Mouse (Mus musculus): Measurements from ENCODE around the gene Frmd3.
"Not testable (repeated sequence)": the region's sequence is repeated elsewhere in the genome, so short reads cannot be mapped to it uniquely, and the experiment has no call there.

Frmd3 gene

DNA sequence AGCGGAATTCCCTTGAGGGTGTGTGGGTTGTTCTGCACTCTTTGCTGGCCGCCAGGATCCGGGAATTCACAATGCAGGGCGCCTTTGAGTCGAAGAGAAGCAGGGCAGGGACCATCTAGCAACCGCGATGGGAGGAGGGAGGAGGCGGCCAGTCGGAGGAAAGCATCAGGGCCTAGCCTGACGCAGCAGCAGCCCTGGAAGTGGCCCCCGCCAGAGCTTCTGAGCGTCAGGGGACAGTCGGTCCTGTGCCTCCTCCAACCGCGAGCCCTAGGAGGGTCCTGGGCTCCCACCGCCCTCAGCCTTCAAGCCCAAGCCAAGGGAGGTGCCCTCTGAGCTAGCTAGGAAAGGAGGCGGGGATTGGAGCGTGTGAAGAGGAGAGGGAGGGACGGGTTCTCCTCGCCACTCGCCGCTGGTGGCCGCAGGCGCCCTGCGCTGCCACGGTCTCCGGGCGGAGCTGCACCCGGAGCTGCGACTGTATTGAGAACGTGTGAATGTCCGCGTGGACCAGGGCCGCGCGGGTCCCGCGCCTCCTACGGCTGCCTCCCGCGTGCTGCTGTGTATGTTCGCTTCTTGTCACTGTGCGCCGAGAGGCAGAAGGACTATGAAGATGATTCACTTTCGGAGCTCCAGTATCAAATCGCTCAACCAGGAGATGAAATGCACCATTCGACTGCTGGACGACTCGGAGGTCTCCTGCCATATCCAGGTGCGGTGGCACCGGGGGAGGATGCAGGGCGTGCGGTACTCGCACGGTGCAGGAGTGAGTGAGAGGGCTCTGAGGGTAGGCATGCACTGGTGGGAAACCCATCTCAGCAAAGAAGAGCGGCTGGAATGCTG is at the start of gene Frmd3:
Frmd3 (plus strand) TSS at position 232 of the 837 bp plus-strand sequence.
- DNase-seq: peak; percentile 15

DNA sequence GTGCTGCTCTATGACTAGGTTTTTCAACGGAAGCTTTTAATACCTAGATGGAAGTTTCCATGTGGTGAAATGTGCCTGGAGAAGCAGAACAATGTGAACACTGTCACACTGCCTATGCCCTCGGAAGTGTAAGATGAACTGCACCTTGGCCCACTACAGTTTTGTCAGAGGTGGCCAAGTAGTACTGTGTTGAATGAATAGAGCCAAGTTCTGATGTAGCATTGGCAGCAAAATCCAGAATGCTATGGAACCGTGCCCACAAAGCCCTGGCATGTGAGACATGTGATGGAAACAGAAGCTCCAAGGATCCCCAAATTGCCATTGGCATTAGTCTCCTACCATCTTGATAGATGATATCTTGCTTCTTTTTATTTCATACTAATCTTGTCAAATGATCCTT is 32.8 kb upstream of the Frmd3 start:
- no peak for DNase-seq

DNA sequence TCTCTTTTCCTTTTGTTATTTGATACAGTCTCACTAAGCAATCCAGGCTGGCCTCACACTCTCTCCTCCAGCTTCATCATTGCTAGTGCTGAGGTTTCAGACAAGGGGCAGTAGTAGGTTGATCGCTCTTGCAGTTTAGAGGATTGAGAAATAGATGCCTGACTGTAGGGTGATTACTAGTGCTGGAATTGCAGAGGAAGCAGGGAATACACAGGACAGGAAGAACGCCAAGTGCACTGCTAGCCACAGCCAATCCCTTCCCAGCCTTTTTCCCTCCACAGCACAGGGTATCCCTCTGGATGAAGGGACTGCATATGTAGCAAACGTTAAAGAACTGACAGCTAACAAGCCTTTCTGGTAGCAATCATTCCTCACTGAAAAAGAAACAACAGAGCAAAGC is 965 bp upstream of the Frmd3 start:
- no peak for DNase-seq

DNA sequence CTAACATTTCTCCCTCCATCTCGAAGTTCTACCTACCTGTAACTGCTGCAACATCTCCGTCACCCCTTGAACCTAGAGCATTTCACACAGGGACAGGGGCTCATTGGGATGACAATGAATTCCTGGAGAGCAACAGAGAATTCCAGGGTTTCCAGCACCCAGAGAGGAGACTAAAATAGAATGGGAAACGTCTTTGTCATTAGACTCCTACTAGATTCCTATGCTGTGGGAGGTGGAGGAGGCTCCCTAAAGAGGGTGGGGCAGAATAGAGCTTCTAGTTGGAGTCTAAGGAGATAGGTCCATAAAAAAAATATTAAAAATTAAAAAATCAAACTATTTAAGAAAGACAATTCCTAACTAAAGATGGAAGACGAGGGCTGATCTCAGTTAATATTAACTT is 542 bp upstream of the Frmd3 start:
- no peak for DNase-seq

DNA sequence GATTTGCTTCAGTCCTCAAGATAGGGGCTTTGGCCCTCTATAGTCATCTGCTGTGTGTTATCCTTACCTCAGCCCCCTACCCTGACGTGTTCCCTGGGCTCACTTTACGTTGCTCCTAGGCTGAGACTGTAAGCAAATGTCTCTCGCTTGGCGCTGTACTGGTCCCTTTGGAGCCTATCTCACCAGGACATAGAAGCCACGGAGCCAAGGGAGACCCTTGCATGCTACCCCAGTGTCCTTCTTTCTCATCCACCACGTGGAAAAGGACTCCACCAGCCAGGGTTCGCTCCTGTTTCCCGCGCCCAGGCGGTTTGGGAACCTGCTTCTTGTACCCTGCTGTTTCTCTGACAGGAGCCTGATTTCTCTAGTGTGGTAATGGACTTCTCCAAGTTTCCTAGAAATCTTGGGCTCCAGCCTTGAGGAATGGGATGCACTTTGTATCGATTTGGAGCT is 832 bp downstream of the Frmd3 start:
- no peak for DNase-seq

DNA sequence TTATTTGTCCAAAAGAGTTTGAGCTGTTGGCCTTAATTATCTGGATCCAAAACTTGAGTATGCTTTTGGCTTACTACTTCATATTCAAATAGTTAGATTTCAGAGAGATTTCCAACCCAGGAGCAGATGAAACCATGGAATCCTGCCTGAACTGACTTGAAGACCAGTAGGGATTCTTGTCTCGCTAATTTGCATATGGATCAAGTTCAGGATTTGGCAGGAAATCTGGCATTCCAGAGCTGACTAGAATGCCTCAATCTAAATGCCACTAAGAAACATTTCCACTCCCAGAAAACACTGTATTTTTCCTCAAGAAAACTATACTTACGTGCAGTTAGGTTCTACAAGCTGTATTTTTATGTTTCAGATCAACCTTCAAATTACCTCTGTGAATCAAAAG is 6.8 kb downstream of the Frmd3 start:
- DNase-seq: no peak

DNA sequence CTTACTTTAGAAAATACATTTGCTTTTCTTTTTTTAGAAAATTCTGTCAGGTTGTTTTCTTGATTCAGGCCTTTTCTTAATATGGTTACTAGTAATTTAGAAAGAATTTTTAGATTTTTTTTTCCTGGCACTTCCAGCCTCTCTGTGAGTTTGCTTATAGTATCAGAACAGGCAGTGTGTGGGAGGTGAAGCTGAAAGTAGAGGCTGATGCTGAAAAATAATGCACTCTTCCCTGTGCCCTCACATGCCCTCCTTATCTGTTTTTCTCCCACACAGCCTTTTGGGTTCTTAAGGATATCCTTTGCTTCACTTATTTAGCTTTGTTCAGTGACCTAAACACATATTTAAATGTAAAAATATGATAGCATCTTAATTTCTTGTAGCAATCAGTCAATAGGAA is 30.0 kb downstream of the Frmd3 start:
- no peak for DNase-seq

DNA sequence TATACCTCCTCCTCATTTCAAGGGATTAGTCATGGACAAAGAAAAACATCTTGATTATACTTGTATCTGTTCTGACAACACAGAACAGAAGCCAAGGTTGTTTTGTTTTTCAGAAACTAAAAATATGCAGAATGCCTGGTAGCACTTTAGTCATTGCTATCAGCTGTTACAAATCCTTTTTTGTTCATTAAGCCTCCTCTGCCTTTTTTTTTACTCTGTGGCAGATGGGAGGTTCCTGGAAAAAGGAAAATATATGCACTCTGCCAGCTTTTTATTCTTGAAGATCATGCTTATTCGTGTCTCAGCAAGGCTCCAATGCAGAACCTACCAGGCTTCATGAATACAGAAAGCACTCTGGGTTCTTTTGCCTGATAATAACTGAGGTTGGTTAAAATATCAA is 38.5 kb downstream of the Frmd3 start:
- no peak for DNase-seq

DNA sequence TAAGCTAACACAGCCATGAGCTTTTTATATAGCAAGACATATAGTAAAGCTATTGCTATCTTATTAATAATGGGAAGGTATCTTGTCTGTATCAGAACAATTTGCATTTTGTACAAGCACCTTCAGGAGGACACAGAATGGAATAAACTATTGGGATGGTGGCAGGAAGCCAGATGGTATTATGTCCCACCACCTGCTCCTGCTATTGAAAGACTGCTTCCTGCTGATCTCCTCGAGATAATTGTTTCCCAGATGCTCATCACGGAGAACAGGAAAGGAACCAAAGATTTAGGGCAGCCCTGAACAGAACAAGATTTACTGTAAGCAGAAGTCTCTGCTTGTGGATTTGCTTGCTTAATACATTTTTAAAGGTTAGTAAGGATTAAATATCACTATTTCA is 63.5 kb downstream of the Frmd3 start:
- DNase-seq: no peak

DNA sequence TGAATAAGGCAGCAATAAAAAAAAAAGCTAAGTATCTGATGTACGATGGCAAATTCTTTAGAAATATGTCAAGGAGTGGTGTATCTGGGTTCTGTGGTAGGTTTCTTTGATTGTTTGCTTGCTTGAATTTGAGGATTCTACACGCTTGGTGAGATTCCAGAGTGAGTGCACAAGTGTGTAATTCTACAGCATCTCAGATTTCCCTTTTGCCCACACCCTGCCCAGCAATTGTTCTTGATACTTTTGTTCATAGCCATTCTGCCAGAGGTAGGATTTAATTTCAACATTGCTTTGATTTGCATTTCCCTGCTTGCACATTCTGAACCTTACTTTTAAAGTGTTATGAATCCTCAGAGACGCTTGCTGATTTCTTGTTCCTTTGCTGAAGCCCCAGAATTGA is 97.6 kb downstream of the Frmd3 start:
- no peak for DNase-seq

DNA sequence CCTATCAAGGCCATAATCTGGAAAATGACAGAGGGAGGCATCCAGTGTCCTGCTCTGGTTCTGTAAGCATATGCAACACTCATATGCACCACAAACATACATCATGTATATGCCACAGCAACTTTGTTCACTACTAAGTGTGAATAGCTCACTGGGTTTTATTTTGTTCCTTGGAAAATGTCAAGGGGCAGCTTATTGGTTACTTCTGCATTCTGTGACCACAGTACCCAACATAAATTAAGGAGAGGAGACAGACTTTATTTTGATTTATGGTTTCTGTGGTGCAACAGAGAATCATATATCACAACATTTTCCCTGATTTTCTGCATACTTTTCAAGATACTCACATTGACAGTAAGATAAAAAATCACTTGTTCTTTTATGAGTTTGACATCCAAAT is 178.3 kb downstream of the Frmd3 start:
- DNase-seq: no peak

DNA sequence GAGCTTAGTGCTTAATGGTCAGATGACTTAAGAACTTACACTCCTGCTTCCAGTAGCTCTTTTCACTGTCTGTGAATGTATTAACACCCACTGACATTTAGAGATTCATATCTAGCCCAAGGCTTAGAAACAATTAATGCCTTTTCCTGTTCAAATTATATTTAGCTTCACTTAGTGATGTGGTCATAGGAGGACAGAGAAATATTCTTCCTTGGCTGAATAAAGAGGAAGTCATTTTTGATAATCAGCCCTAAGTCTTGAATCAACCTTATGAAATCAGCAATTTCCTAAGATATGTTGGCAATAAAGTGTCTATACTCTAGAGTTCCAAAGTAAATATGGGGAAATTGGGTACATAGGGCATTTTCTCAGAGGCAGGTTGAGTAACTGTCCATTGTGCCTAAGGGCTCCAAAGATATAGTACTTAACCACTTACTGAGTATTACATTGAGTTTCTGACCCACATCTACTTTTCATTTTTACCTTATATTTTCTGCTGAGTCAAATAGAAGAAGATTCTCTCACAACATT is 188.1 kb downstream of the Frmd3 start:
- DNase-seq: no peak

DNA sequence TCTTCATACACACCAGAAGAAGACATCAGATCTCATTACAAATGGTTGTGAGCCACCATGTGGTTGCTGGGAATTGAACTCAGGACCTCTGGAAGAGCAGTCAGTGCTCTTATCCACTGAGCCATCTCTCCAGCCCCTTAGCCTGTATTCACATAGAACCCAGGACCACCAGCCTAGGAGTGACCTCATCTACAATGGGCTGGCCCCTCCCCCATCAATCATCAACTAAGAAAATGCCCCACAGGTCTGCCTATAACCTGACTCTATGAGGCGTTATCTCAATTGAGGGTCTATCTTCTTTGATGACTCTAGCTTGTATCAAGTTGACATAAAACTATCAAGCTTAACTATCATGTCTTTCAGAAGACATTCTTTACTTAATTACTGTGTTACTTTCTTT is 208.5 kb downstream of the Frmd3 start:
- not testable (repeated sequence) for DNase-seq

DNA sequence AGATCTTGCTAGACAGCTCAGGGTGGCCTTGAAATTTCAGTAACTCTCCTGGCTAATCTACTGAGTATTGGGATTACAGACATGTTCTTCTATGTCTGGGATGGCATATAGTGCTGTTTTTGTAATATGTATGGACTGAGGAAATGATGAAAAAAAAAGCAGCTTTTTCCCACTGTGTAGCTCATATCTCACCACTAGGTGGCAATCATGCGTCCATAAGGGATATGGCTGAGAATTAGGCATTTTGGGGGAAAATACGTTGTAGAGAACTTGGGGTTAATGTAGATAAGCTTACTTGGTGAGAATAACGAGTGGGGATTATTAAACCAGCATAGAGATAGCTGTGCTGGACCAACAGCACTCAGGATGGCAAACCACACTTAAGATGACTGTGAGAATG is 209.1 kb downstream of the Frmd3 start:
- DNase-seq: peak; percentile 7

DNA sequence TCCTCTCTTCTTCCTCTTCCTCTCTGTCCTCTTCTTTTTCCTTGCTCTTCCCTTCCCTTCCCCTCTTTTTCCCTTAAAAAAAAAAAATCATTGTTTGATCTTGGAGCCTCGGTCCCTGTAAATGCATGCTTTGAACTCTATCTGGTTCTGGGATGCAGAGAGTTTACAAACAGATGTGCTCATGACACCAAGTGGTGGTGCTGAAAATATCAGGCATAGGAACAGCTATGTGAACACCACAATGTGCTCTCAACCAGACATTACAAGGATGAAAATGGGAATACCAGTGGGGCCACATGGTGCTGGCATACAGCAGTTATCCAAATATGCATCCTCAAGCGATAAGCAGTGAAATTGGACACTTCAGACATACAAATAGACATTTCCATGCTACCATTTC is 211.0 kb downstream of the Frmd3 start:
- no peak for DNase-seq

DNA sequence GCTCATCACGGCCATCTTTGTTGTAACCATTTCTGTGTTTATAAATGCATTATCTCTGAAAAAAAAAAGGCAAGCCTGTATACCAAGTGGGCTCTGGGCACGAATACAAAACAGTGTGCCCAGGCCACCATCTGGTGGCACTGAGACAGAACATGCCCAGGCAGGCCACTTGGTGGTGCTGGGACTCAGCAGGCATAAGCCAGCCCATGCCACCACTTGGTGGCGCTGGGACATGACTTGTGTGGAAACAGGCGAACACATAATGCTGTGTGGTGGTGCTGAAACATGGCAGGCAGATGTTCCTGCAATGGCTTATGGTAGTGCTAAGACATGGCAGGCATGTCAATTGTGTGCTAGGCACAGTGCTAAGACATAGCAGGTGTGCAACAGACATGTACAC is 217.8 kb downstream of the Frmd3 start:
- DNase-seq: peak; percentile 3

DNA sequence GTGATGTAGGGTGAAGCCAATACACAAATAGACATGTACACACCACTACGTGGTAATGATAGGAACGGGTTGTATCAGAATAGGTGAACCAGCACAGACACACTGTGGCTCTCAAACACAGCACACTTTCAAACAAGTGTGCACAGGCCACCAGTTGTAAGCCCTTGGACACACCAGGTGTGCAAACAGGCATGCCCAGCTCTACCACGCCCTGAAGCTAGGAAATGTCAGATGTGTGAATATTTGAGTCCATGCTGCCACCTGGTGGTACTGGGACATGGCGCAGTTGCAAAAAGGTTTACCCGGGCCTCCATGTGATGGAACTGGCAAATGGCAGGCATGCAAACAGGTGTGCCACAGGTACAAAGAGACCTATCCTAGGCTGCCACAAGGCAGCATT is 218.2 kb downstream of the Frmd3 start:
- peak; percentile 31 for DNase-seq

DNA sequence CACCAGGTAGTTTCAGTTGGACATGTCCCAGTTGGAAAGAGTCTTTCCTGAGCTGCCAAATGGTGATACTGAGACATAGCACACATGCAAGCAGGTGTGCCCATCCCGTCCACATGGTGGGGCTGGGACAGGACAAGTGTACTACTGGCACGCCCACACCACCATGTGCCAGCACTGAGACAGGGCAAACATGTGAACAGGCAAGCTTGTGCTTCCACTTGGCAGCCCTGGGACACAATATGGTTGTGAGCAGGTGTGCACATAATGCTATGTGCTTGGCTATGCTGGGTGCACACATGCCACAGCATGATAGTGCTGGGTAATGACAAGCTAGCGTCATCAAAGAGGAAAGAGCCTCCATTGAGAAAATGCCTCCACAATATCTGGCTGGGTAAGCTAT is 220.3 kb downstream of the Frmd3 start:
- DNase-seq: no peak

DNA sequence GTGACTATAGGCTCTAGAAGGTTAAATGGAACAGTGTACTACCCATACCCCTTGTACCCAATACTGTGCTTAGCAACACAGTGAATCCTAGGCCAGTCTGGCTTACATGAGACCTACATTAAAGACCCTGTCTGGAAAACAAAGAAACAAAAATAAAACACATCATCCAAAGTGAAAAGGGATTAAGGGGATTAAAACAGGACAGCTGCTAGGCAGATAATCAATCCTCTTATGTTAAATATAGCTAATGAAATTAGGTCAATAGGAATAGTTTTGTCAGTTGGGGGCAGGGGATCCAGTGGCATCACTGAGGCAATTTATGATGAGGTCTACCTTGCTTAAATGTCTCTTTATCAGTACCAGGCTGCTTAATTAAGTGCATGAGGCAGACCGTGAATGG is 228.9 kb downstream of the Frmd3 start, which contains the start of gene Kdm4c:
Kdm4c (plus strand) TSS at position 322 of the 400 bp plus-strand sequence.
- DNase-seq: no peak
